Mouse (Mus musculus) monocyte, adult 5-6 weeks (primary cell): Measurements from ENCODE around the gene Tmem17. TPM values are rescaled to one million over a fixed set of nuclear protein-coding genes. Genes with fewer than 3 reads are reported as not detected.

Experiments
- ATAC-seq: fragments of 153-309, 156-312 bp; replicated peaks from 2 replicates; pipeline ENCODE4 v1.8.0; 2017; ENCODE audit warnings: mild to moderate bottlenecking; ENCODE audit not compliant: low TSS enrichment, insufficient number of reproducible peaks, severe bottlenecking, poor library complexity, low FRiP score
- total RNA-seq: library from RNA; stranded (forward); fragments of 200-1000, 200-491, 200-594 nt; gene quantifications from 3 replicates; pipeline ENCODE4 v1.2.3, GENCODE M21; 2017

Tmem17 gene
- total RNA-seq, 1 experiment from 2014 or later = 1.0 TPM

DNA sequence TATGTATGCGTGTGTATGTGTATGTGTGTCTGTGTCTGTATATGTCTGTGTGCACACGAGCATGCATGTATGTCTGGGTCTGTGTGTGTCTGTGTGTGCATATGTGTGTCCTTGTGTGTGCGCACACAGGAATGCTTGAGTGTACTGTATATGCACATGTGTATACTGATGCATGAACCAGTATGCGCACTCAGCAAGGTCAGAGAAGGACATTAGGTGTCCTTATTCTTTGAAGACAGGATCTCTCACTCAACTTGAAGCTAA is 49.4 kb downstream of the Tmem17 start:
- ATAC-seq = no peak

- ATAC-seq = no peak
Observed at GRCm38 (mm10) chr11:22563706-22564105, 51.8 kb downstream of the Tmem17 start.

DNA sequence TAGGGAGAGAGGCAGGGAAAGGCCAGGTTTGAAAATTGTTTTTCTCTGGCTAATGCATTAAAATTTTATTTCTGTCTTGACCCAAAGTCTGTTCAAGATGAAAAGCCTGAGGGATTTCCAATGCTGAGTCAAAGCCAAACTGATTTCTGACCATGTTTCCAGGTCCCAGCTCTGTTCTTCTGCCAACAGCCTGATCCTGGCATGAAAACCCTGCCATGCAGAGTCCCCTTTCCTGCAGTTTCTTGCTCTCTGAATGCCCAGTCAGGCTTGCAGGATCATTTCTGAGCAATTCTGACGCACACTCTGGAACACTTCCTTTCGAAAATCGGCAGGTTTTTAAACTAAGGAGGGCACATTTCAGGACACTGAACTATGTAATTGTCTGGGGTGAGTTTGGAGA is 52.8 kb downstream of the Tmem17 start:
- ATAC-seq = no peak

Other genes with a start within 250 kb of the Tmem17 start
- 1.6 to 12.2 TPM (median 6.2 TPM) in 3 replicates for gene Ehbp1, start 169.8 kb upstream of the Tmem17 start, total RNA-seq